Mouse (Mus musculus): ENCODE data around the gene Rsrc1.

Rsrc1 gene

GRCm38 (mm10) chr3:66981101-66981661 is at the start of gene Rsrc1:
TSS of gene Rsrc1 (plus strand) at chr3:66981390.
- DNase-seq: no peak

GRCm38 (mm10) chr3:66939675-66940074 is 41.5 kb upstream of the Rsrc1 start:
- DNase-seq: no peak

DNA sequence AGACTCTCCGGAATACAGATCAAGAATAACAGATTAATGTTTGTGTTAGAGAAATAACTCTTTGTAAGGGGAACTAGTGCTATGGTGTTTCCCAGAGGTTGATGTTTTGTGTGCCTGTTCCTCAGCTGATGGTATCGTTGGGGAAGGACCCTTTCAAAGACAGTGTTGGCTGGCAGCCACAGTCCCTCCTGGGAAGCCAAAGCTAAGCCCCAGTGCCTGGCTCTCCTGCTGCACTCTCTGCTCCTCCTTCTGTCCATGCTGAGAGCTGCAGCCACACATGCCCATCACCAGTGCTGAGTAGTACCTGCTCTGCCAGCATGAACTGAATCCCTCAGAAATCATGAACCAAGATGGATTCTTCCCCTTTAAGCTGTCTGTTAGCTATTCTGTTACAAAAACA is 26.1 kb upstream of the Rsrc1 start:
- DNase-seq: no peak

- DNase-seq: no peak
These were observed 21.2 kb upstream of the Rsrc1 start for GRCm38 (mm10) chr3:66959972-66960371.

- no peak for DNase-seq
These were observed 16.3 kb upstream of the Rsrc1 start for GRCm38 (mm10) chr3:66964884-66965283.

DNA sequence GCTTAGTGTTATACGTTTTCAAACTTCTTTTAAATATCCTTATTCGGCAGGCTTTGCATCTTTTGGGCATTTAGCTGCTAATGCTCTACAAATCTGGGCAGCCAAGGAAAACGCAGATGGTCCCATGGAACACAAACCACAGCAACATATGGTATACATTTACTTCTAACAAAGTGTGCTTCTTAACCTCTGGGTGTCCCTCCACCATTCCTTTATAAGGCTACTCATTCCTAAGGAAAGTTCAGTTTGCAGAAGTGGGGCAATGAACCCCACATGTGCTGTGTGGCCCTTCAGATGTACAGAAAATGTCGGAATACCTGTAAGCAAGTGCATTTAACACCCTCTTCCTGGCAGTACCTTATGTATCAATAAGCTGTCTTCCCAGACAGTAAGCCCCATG is 13.7 kb upstream of the Rsrc1 start:
- no peak for DNase-seq

GRCm38 (mm10) chr3:66970261-66970660 is 10.9 kb upstream of the Rsrc1 start:
- no peak for DNase-seq

GRCm38 (mm10) chr3:66970661-66971331 is 10.4 kb upstream of the Rsrc1 start:
- no peak for DNase-seq

- DNase-seq: no peak
These were observed 8.8 kb upstream of the Rsrc1 start for GRCm38 (mm10) chr3:66972191-66972950.

- no peak for DNase-seq
These were observed 7.7 kb upstream of the Rsrc1 start for GRCm38 (mm10) chr3:66973391-66973943.

- no peak for DNase-seq
These were observed 6.7 kb upstream of the Rsrc1 start for GRCm38 (mm10) chr3:66974501-66974900.

GRCm38 (mm10) chr3:66976889-66977615 is 4.1 kb upstream of the Rsrc1 start:
- DNase-seq: no peak

- no peak for DNase-seq
These were observed 3.3 kb upstream of the Rsrc1 start for GRCm38 (mm10) chr3:66977811-66978456.

- no peak for DNase-seq
These were observed 2.5 kb upstream of the Rsrc1 start for GRCm38 (mm10) chr3:66978457-66979381.

GRCm38 (mm10) chr3:66979491-66979890 is 1.7 kb upstream of the Rsrc1 start:
- DNase-seq: no peak

GRCm38 (mm10) chr3:66980111-66980975 is 847 bp upstream of the Rsrc1 start:
- DNase-seq: no peak

- no peak for DNase-seq
These were observed 516 bp downstream of the Rsrc1 start, which contains the start of gene Shox2 for GRCm38 (mm10) chr3:66981706-66982105. TSS of gene Shox2 (minus strand) at chr3:66981771.

- no peak for DNase-seq
These were observed 1.2 kb downstream of the Rsrc1 start for GRCm38 (mm10) chr3:66982181-66982911.

- DNase-seq: no peak
These were observed 2.3 kb downstream of the Rsrc1 start for GRCm38 (mm10) chr3:66983481-66983880.
